Mouse (Mus musculus): Measurements from ENCODE around the gene Vmp1. TPM values are rescaled to one million over a fixed set of nuclear protein-coding genes. Genes with fewer than 3 reads are reported as not detected.

The Vmp1 gene
- polyA plus RNA-seq, 1 experiment from 2014 or later: 147 TPM

- H3K4me3 ChIP-seq (replicated peaks; ENCODE audit: low read length): peak overlapping the region; percentile 75; the same call in 1 of the 2 replicates
- no peaks in the 10 kb centered on the region for H3K27me3 ChIP-seq (ENCODE audit: control insufficient read depth, insufficient read depth, low read length)
- peak overlapping the region; percentile 100 for H3K27ac ChIP-seq (ENCODE audit: low read length)
- H3K4me2 ChIP-seq (ENCODE audit: low read depth, low read length): peak overlapping the region; percentile 64
- ATAC-seq (ENCODE audit: insufficient read depth, low FRiP score): no peak
- H3K4me1 ChIP-seq (ENCODE audit: control insufficient read depth, insufficient read depth, low read length): peaks cover 14% of the 10 kb centered on the region
- peak overlapping the region; percentile 95; the same call in 1 of the 2 replicates for H3K9ac ChIP-seq (ENCODE audit: low read length)
- H3K36me3 ChIP-seq (ENCODE audit: control insufficient read depth, insufficient read depth, low read length): no peaks in the 10 kb centered on the region
- 19% methylated on average over 7 of the region's 7 CpGs for WGBS
- H3K9me3 ChIP-seq (replicated peaks; ENCODE audit: control insufficient read depth, low read length): no peaks in the 10 kb centered on the region
These were observed 95.8 kb downstream of the Vmp1 start for GRCm38 (mm10) chr11:86587830-86588229.

- Histone ChIP-seq H3K27me3 (ENCODE audit: control insufficient read depth, insufficient read depth, low read length) (no peaks in the 10 kb centered on the region), H3K4me1 (ENCODE audit: control insufficient read depth, insufficient read depth, low read length) (peaks cover 14% of the 10 kb centered on the region), H3K36me3 (ENCODE audit: control insufficient read depth, insufficient read depth, low read length) (no peaks in the 10 kb centered on the region), H3K4me3 (replicated peaks; ENCODE audit: low read length) (peak overlapping the region; percentile 75), H3K27ac (ENCODE audit: low read length) (peak overlapping the region; percentile 100), H3K4me2 (ENCODE audit: low read depth, low read length) (peak overlapping the region; percentile 64), H3K9ac (ENCODE audit: low read length) (peak overlapping the region; percentile 95), H3K9me3 (replicated peaks; ENCODE audit: control insufficient read depth, low read length) (no peaks in the 10 kb centered on the region)
- peak; percentile 93 for ATAC-seq (ENCODE audit: insufficient read depth, low FRiP score)
- 2% methylated on average over 15 of the region's 15 CpGs for WGBS
These were observed 96.5 kb downstream of the Vmp1 start for GRCm38 (mm10) chr11:86586868-86587792.

GRCm38 (mm10) chr11:86586177-86586867 is 97.3 kb downstream of the Vmp1 start:
- peaks cover 19% of the 10 kb centered on the region for H3K4me1 ChIP-seq (ENCODE audit: control insufficient read depth, insufficient read depth, low read length)
- H3K9ac ChIP-seq (ENCODE audit: low read length): peak overlapping the region; percentile 95
- H3K4me3 ChIP-seq (replicated peaks; ENCODE audit: low read length): peak overlapping the region; percentile 75
- no peaks in the 10 kb centered on the region for H3K9me3 ChIP-seq (replicated peaks; ENCODE audit: control insufficient read depth, low read length)
- peak overlapping the region; percentile 100 for H3K27ac ChIP-seq (ENCODE audit: low read length)
- WGBS: 11% methylated on average over 12 of the region's 12 CpGs
- no peak for ATAC-seq (ENCODE audit: insufficient read depth, low FRiP score)
- H3K4me2 ChIP-seq (ENCODE audit: low read depth, low read length): peak overlapping the region; percentile 64
- H3K36me3 ChIP-seq (ENCODE audit: control insufficient read depth, insufficient read depth, low read length): no peaks in the 10 kb centered on the region
- H3K27me3 ChIP-seq (ENCODE audit: control insufficient read depth, insufficient read depth, low read length): no peaks in the 10 kb centered on the region

GRCm38 (mm10) chr11:86585598-86585984 is 98.0 kb downstream of the Vmp1 start:
- ATAC-seq (ENCODE audit: insufficient read depth, low FRiP score): no peak
- no peaks in the 10 kb centered on the region for H3K27me3 ChIP-seq (ENCODE audit: control insufficient read depth, insufficient read depth, low read length)
- no peaks in the 10 kb centered on the region for H3K36me3 ChIP-seq (ENCODE audit: control insufficient read depth, insufficient read depth, low read length)
- peak overlapping the region; percentile 75 for H3K4me3 ChIP-seq (replicated peaks; ENCODE audit: low read length)
- H3K4me1 ChIP-seq (ENCODE audit: control insufficient read depth, insufficient read depth, low read length): peaks cover 21% of the 10 kb centered on the region
- WGBS: 12% methylated on average over 3 of the region's 3 CpGs
- peak overlapping the region; percentile 96 for H3K27ac ChIP-seq (ENCODE audit: low read length)
- H3K4me2 ChIP-seq (ENCODE audit: low read depth, low read length): peak overlapping the region; percentile 64
- H3K9ac ChIP-seq (ENCODE audit: low read length): peak overlapping the region; percentile 89
- no peaks in the 10 kb centered on the region for H3K9me3 ChIP-seq (replicated peaks; ENCODE audit: control insufficient read depth, low read length)

GRCm38 (mm10) chr11:86584898-86585597 is 98.6 kb downstream of the Vmp1 start:
- peak overlapping the region; percentile 64 for H3K4me2 ChIP-seq (ENCODE audit: low read depth, low read length)
- ATAC-seq (ENCODE audit: insufficient read depth, low FRiP score): no peak
- H3K9ac ChIP-seq (ENCODE audit: low read length): peak overlapping the region; percentile 89
- H3K27ac ChIP-seq (ENCODE audit: low read length): peak overlapping the region; percentile 96
- H3K36me3 ChIP-seq (ENCODE audit: control insufficient read depth, insufficient read depth, low read length): no peaks in the 10 kb centered on the region
- no peaks in the 10 kb centered on the region for H3K27me3 ChIP-seq (ENCODE audit: control insufficient read depth, insufficient read depth, low read length)
- H3K9me3 ChIP-seq (replicated peaks; ENCODE audit: control insufficient read depth, low read length): no peaks in the 10 kb centered on the region
- WGBS: 52% methylated on average over 7 of the region's 7 CpGs
- H3K4me1 ChIP-seq (ENCODE audit: control insufficient read depth, insufficient read depth, low read length): peaks cover 22% of the 10 kb centered on the region
- H3K4me3 ChIP-seq (replicated peaks; ENCODE audit: low read length): peak overlapping the region; percentile 75

GRCm38 (mm10) chr11:86583990-86584897 is 99.4 kb downstream of the Vmp1 start:
- Histone ChIP-seq H3K4me1 (ENCODE audit: control insufficient read depth, insufficient read depth, low read length) (peaks cover 30% of the 10 kb centered on the region), H3K27me3 (ENCODE audit: control insufficient read depth, insufficient read depth, low read length) (no peaks in the 10 kb centered on the region), H3K9me3 (replicated peaks; ENCODE audit: control insufficient read depth, low read length) (no peaks in the 10 kb centered on the region), H3K9ac (ENCODE audit: low read length) (peak overlapping the region; percentile 89), H3K4me3 (replicated peaks; ENCODE audit: low read length) (peak overlapping the region; percentile 75), H3K36me3 (ENCODE audit: control insufficient read depth, insufficient read depth, low read length) (no peaks in the 10 kb centered on the region), H3K4me2 (ENCODE audit: low read depth, low read length) (peak overlapping the region; percentile 64), H3K27ac (ENCODE audit: low read length) (peak overlapping the region; percentile 96)
- ATAC-seq (ENCODE audit: insufficient read depth, low FRiP score): no peak
- WGBS: 65% methylated on average over 14 of the region's 14 CpGs

- ATAC-seq (ENCODE audit: insufficient read depth, low FRiP score): no peak
- peak overlapping the region; percentile 64 for H3K4me2 ChIP-seq (ENCODE audit: low read depth, low read length)
These were observed 100.3 kb downstream of the Vmp1 start for GRCm38 (mm10) chr11:86583313-86583825.

More at GRCm38 (mm10) chr11:86583313-86583825, 100.3 kb downstream of the Vmp1 start:
- H3K9me3 ChIP-seq (replicated peaks; ENCODE audit: control insufficient read depth, low read length): no peaks in the 10 kb centered on the region
- WGBS: 86% methylated on average over 3 of the region's 3 CpGs
- no peaks in the 10 kb centered on the region for H3K36me3 ChIP-seq (ENCODE audit: control insufficient read depth, insufficient read depth, low read length)
- H3K4me3 ChIP-seq (replicated peaks; ENCODE audit: low read length): no peak overlapping the region; the same call in 1 of the 2 replicates
- no peak overlapping the region for H3K9ac ChIP-seq (ENCODE audit: low read length)
- H3K4me1 ChIP-seq (ENCODE audit: control insufficient read depth, insufficient read depth, low read length): peaks cover 39% of the 10 kb centered on the region
- no peaks in the 10 kb centered on the region for H3K27me3 ChIP-seq (ENCODE audit: control insufficient read depth, insufficient read depth, low read length)
- H3K27ac ChIP-seq (ENCODE audit: low read length): peak overlapping the region; percentile 95; the same call in 1 of the 2 replicates

Data from stomach, embryonic 16.5 days (tissue).